In genomic region chr7:142538766-142539165, GRCm38 (mm10) we compare ENCODE assay signal across 12 mouse cellular contexts. TPM values are rescaled to one million over a fixed set of nuclear protein-coding genes. Genes with fewer than 3 reads are reported as not detected.
DNase-seq lines count a peak whose midpoint lies in the region; ATAC-seq lines count a peak whose summit lies in the region.
"Had no signal": no experiment of that assay in that cellular context is flagged by ENCODE, and none has a peak within 500 bp of the region (broad histone marks: within the 10 kb centered on the region; RNA-seq: fewer than 3 reads in every experiment).

No protein-coding gene starts in this region.

- H3K4me1 ChIP-seq in hindbrain, embryonic 11.5 days (replicated peaks; ENCODE audit: control insufficient read depth, insufficient read depth, low read length): peaks cover 8% of the 10 kb centered on the region
- peaks cover 15% of the 10 kb centered on the region for H3K4me1 ChIP-seq in hindbrain, embryonic 16.5 days (ENCODE audit: control insufficient read depth, insufficient read depth, low read depth, low read length)
- peaks cover 80% of the 10 kb centered on the region for H3K4me1 ChIP-seq in embryonic facial prominence, embryonic 10.5 days
- peaks cover 48% of the 10 kb centered on the region for H3K4me1 ChIP-seq in embryonic facial prominence, embryonic 14.5 days (ENCODE audit: control insufficient read depth, insufficient read depth, low read length)
- H3K4me1 ChIP-seq in liver, embryonic 12.5 days: peaks cover 77% of the 10 kb centered on the region

- peak overlapping the region; percentile 24; the same call in 1 of the 2 replicates for H3K9ac ChIP-seq in hindbrain, embryonic 11.5 days (ENCODE audit: low read depth, low read length)
- no peak overlapping the region for H3K9ac ChIP-seq in hindbrain, embryonic 16.5 days (ENCODE audit: low read depth, low read length)
- H3K9ac ChIP-seq in embryonic facial prominence, embryonic 14.5 days (ENCODE audit: low read depth, low read length): peak overlapping the region; percentile 52
- H3K9ac ChIP-seq in liver, embryonic 12.5 days: peak overlapping the region; percentile 29

- peak overlapping the region; percentile 58; the same call in 1 of the 2 replicates for H3K27ac ChIP-seq in hindbrain, embryonic 11.5 days (ENCODE audit: low read depth, low read length)
- no peak overlapping the region for H3K27ac ChIP-seq in hindbrain, embryonic 16.5 days (ENCODE audit: low read depth, low read length)
- peak overlapping the region; percentile 93 for H3K27ac ChIP-seq in embryonic facial prominence, embryonic 10.5 days (replicated peaks)
- peak overlapping the region; percentile 95 for H3K27ac ChIP-seq in embryonic facial prominence, embryonic 14.5 days (replicated peaks; ENCODE audit: low read depth, low read length)
- H3K27ac ChIP-seq in liver, embryonic 12.5 days: peak overlapping the region; percentile 78
- H3K27ac ChIP-seq: macrophage had no signal

- intact Hi-C loops in left cerebral cortex, postnatal 4 days (cut with DNase I): loop anchor here (5.0 kb wide), 1 partner anchor 134 kb away; no protein-coding TSS in a partner anchor

- DNase-seq in hindbrain, embryonic 11.5 days (ENCODE audit: low spot score): no peak
- peak; percentile 50 for DNase-seq in embryonic facial prominence, embryonic 10.5 days (ENCODE audit: low spot score)
- DNase-seq in embryonic facial prominence, embryonic 14.5 days (ENCODE audit: low spot score): peak; percentile 49
- no peak for DNase-seq in left cerebral cortex, postnatal 4 days
- no peak for DNase-seq in adrenal gland, postnatal 25 days
- no peak for DNase-seq in layer of hippocampus, adult 9-11 months
- DNase-seq: heart, adult 18-20 months had no signal

- 28% methylated on average over 6 of the region's 6 CpGs for WGBS in hindbrain, embryonic 11.5 days
- WGBS in hindbrain, embryonic 16.5 days: 30% methylated on average over 6 of the region's 6 CpGs
- 27% methylated on average over 6 of the region's 6 CpGs for WGBS in embryonic facial prominence, embryonic 10.5 days
- WGBS in embryonic facial prominence, embryonic 14.5 days: 17% methylated on average over 6 of the region's 6 CpGs
- 31% methylated on average over 6 of the region's 6 CpGs for WGBS in liver, embryonic 12.5 days (ENCODE audit: insufficient replicate concordance)

- H3K27me3 ChIP-seq in hindbrain, embryonic 11.5 days (ENCODE audit: control insufficient read depth, insufficient read depth, low read length): no peaks in the 10 kb centered on the region
- no peaks in the 10 kb centered on the region for H3K27me3 ChIP-seq in hindbrain, embryonic 16.5 days (replicated peaks; ENCODE audit: control insufficient read depth, insufficient read depth, low read length)
- H3K27me3 ChIP-seq in embryonic facial prominence, embryonic 10.5 days (replicated peaks; ENCODE audit: low read depth, poor library complexity, severe bottlenecking): no peaks in the 10 kb centered on the region
- H3K27me3 ChIP-seq in embryonic facial prominence, embryonic 14.5 days (replicated peaks; ENCODE audit: control insufficient read depth, insufficient read depth, low read length): no peaks in the 10 kb centered on the region
- H3K27me3 ChIP-seq in liver, embryonic 12.5 days (replicated peaks): no peaks in the 10 kb centered on the region

- ATAC-seq in hindbrain, embryonic 11.5 days (ENCODE audit: low FRiP score): no peak
- no peak for ATAC-seq in hindbrain, embryonic 16.5 days
- no peak for ATAC-seq in embryonic facial prominence, embryonic 14.5 days (ENCODE audit: low read depth)
- 0 out of 2 replicates have a peak, but pooled peaks have one; percentile 20 for ATAC-seq in liver, embryonic 12.5 days
- ATAC-seq: activated CD4-positive, CD25-positive, alpha-beta regulatory T cell, adult 4 months had no signal

- no peaks in the 10 kb centered on the region for H3K9me3 ChIP-seq in hindbrain, embryonic 11.5 days (ENCODE audit: control insufficient read depth, low read length)
- H3K9me3 ChIP-seq in hindbrain, embryonic 16.5 days (ENCODE audit: control insufficient read depth, low read length): no peaks in the 10 kb centered on the region
- H3K9me3 ChIP-seq in embryonic facial prominence, embryonic 10.5 days: no peaks in the 10 kb centered on the region
- no peaks in the 10 kb centered on the region for H3K9me3 ChIP-seq in embryonic facial prominence, embryonic 14.5 days (ENCODE audit: control insufficient read depth, low read length)
- no peaks in the 10 kb centered on the region for H3K9me3 ChIP-seq in liver, embryonic 12.5 days (replicated peaks)

- no peak overlapping the region; the same call in 1 of the 2 replicates for H3K4me2 ChIP-seq in hindbrain, embryonic 11.5 days (replicated peaks; ENCODE audit: low read depth, low read length)
- H3K4me2 ChIP-seq in hindbrain, embryonic 16.5 days (ENCODE audit: low read length): no peak overlapping the region
- H3K4me2 ChIP-seq in embryonic facial prominence, embryonic 14.5 days (ENCODE audit: low read depth, low read length): peak overlapping the region; percentile 23
- H3K4me2 ChIP-seq in liver, embryonic 12.5 days: 0 out of 2 replicates have a peak overlapping the region, but pooled peaks have one; percentile 17

- no peak overlapping the region for H3K4me3 ChIP-seq in hindbrain, embryonic 11.5 days (ENCODE audit: low read depth, low read length)
- no peak overlapping the region for H3K4me3 ChIP-seq in hindbrain, embryonic 16.5 days (ENCODE audit: low read length)
- no peak overlapping the region for H3K4me3 ChIP-seq in embryonic facial prominence, embryonic 10.5 days
- no peak overlapping the region for H3K4me3 ChIP-seq in embryonic facial prominence, embryonic 14.5 days (ENCODE audit: low read depth, low read length)
- H3K4me3 ChIP-seq in liver, embryonic 12.5 days: no peak overlapping the region

- no peaks in the 10 kb centered on the region for H3K36me3 ChIP-seq in hindbrain, embryonic 11.5 days (ENCODE audit: control insufficient read depth, insufficient read depth, low read length)
- peaks cover 5% of the 10 kb centered on the region for H3K36me3 ChIP-seq in hindbrain, embryonic 16.5 days (ENCODE audit: control insufficient read depth, insufficient read depth, low read length)
- peaks cover 37% of the 10 kb centered on the region for H3K36me3 ChIP-seq in embryonic facial prominence, embryonic 10.5 days (replicated peaks)
- H3K36me3 ChIP-seq in embryonic facial prominence, embryonic 14.5 days (ENCODE audit: control insufficient read depth, insufficient read depth, low read length): peaks cover 17% of the 10 kb centered on the region
- peaks cover 55% of the 10 kb centered on the region for H3K36me3 ChIP-seq in liver, embryonic 12.5 days

RNA-seq across cellular contexts. Expression of gene Mrpl23, which starts 6.3 kb away (rescaled TPM):
- polyA plus RNA-seq in hindbrain, embryonic 11.5 days (2014; fragmentation: Nextera tagmentation; extraction: Ambion mirVana): 13.5 and 13.9 TPM in 2 replicates
- polyA plus RNA-seq in hindbrain, embryonic 16.5 days (2015; fragmentation: Nextera tagmentation; extraction: Ambion mirVana): 22.3 and 26.2 TPM in 2 replicates
- polyA plus RNA-seq in embryonic facial prominence, embryonic 10.5 days (2016; fragmentation: Nextera tagmentation; extraction: Ambion mirVana): 18.1 and 22.4 TPM in 2 replicates
- 30.3 and 33.1 TPM in 2 replicates for polyA plus RNA-seq in embryonic facial prominence, embryonic 14.5 days (2014; fragmentation: Nextera tagmentation; extraction: Ambion mirVana)
- 10.4 and 14.4 TPM in 2 replicates for polyA plus RNA-seq in liver, embryonic 12.5 days (2016; fragmentation: Nextera tagmentation; extraction: Ambion mirVana)
- 10 to 100 TPM in 1 of 2 experiments, 1 to 10 TPM in 1; 9.4 to 11.5 TPM for total RNA-seq in left cerebral cortex, postnatal 4 days (2021)
- total RNA-seq in adrenal gland, postnatal 25 days (2021): 4.5 and 13.8 TPM in 2 replicates

RNA-seq across cellular contexts. Expression of gene Tnnt3, which starts 40.1 kb away (rescaled TPM):
- polyA plus RNA-seq in hindbrain, embryonic 11.5 days (2014; fragmentation: Nextera tagmentation; extraction: Ambion mirVana): 1.7 and 1.9 TPM in 2 replicates
- 3.1 and 25.7 TPM in 2 replicates for polyA plus RNA-seq in hindbrain, embryonic 16.5 days (2015; fragmentation: Nextera tagmentation; extraction: Ambion mirVana)
- 1.4 and 1.6 TPM in 2 replicates for polyA plus RNA-seq in embryonic facial prominence, embryonic 10.5 days (2016; fragmentation: Nextera tagmentation; extraction: Ambion mirVana)
- 376 and 643 TPM in 2 replicates for polyA plus RNA-seq in embryonic facial prominence, embryonic 14.5 days (2014; fragmentation: Nextera tagmentation; extraction: Ambion mirVana)
- polyA plus RNA-seq in liver, embryonic 12.5 days (2016; fragmentation: Nextera tagmentation; extraction: Ambion mirVana): 0.51 TPM in 1 of 2 replicates, not detected in the other
- 1 to 10 TPM in 1 of 2 experiments, not detected in 1; 1.3 TPM for total RNA-seq in left cerebral cortex, postnatal 4 days (2021)
- not detected in 2 replicates for total RNA-seq in adrenal gland, postnatal 25 days (2021)
- total RNA-seq: layer of hippocampus, postnatal 25 days had no signal
- polyA plus RNA-seq: macrophage had no signal

Comparison
In these comparisons a context has a peak if more than half of its experiments do, and no peak if none do; other contexts are left out.
1. RNA of gene Tnnt3, which starts 40.1 kb away (polyA plus RNA-seq): 376 to 643 TPM in embryonic facial prominence, embryonic 14.5 days; 3.1 to 25.7 TPM in hindbrain, embryonic 16.5 days, 1.7 to 1.9 TPM in hindbrain, embryonic 11.5 days, 1.4 to 1.6 TPM in embryonic facial prominence, embryonic 10.5 days and 0.51 TPM in liver, embryonic 12.5 days; every median in the first group is over 10 times any median in the second.
2. DNase-seq: peak in embryonic facial prominence, embryonic 10.5 days (single experiment) and embryonic facial prominence, embryonic 14.5 days (single experiment); none in hindbrain, embryonic 11.5 days (single experiment), left cerebral cortex, postnatal 4 days (single experiment), adrenal gland, postnatal 25 days (single experiment) and layer of hippocampus, adult 9-11 months (single experiment).
3. H3K4me2 ChIP-seq: peak in embryonic facial prominence, embryonic 14.5 days (single experiment) and liver, embryonic 12.5 days (single experiment); none in hindbrain, embryonic 11.5 days (single experiment) and hindbrain, embryonic 16.5 days (single experiment).